Mouse (Mus musculus) embryonic facial prominence, embryonic 10.5 days (tissue): ENCODE measurements at regions not wholly inside any gene's neighbourhood (a gene's known extent, or its start where the extent isn't known, plus 50 kb on each side); places are given as distances from the start of the nearest gene placed in this dataset.
"Not testable (repeated sequence)": the region's sequence is repeated elsewhere in the genome, so short reads cannot be mapped to it uniquely, and the experiment has no call there.

Source experiments
- DNase-seq: peaks from one replicate; pipeline ENCODE4 v3.0.0-alpha.2; 2017; ENCODE audit warnings: low spot score
- H3K27ac ChIP-seq: fragments of 300-500 bp; sonication (generic); replicated peaks from 2 replicates; pipeline ENCODE4 v1.5.1; 2016; ENCODE audit warnings: mild to moderate bottlenecking
- H3K27me3 ChIP-seq: fragments of 300-500 bp; sonication (generic); replicated peaks from 2 replicates; pipeline ENCODE4 v1.6.1; 2016; ENCODE audit warnings: low read depth, mild to moderate bottlenecking; ENCODE audit not compliant: poor library complexity, severe bottlenecking
- H3K36me3 ChIP-seq: fragments of 300-500 bp; sonication (generic); replicated peaks from 2 replicates; pipeline ENCODE4 v1.6.1; 2016; ENCODE audit warnings: mild to moderate bottlenecking, moderate library complexity
- H3K4me1 ChIP-seq: fragments of 300-500 bp; sonication (generic); 2 replicates; pipeline ENCODE4 v1.6.1; 2016
- H3K4me3 ChIP-seq: fragments of 300-500 bp; sonication (generic); 2 replicates; pipeline ENCODE4 v1.5.1; 2016; ENCODE audit warnings: mild to moderate bottlenecking, moderate library complexity
- H3K9me3 ChIP-seq: fragments of 300-500 bp; sonication (generic); 2 replicates; pipeline ENCODE4 v1.6.1; 2016; ENCODE audit warnings: mild to moderate bottlenecking
- WGBS: fragments of 180-500 bp; shearing (Covaris S2); methylation state at CpG from one replicate; pipeline ENCODE4 v1.1.7; 2016; 5-methylcytosine and 5-hydroxymethylcytosine counted together

GRCm38 (mm10) chr8:20557609-20558008, 57.1 kb upstream of the Gm21119 start:
- not testable (repeated sequence) for H3K27ac ChIP-seq, H3K36me3 ChIP-seq, DNase-seq, H3K27me3 ChIP-seq, H3K9me3 ChIP-seq, H3K4me1 ChIP-seq
- peak overlapping the region; percentile 43 for H3K4me3 ChIP-seq
- 68% methylated on average over 47 of the region's 47 CpGs for WGBS
